Mouse (Mus musculus) heart, postnatal 36 days (tissue): ENCODE results near the gene Tnfaip2. TPM values are rescaled to one million over a fixed set of nuclear protein-coding genes. Genes with fewer than 3 reads are reported as not detected.
A peak's percentile ranks its signal among the peaks of the same experiment; 100 is the strongest.

ENCODE experiments used
- DNase-seq, 2 experiments: peaks; one replicate each; pipeline ENCODE4 v3.0.0; 2021 to 2022
- intact Hi-C: fragments of 180-260 bp; cut with DNase I; formaldehyde crosslinking; loops from one replicate; pipeline ENCODE4 v1.15.1; 2025
- total RNA-seq, 2 experiments: library from RNA; stranded (reverse); gene quantifications; 2 replicates each; pipeline ENCODE4 v1.2.3; 2021

Tnfaip2 gene
- total RNA-seq, 2 experiments from 2014 or later = 32.7 to 38.8 TPM

DNA sequence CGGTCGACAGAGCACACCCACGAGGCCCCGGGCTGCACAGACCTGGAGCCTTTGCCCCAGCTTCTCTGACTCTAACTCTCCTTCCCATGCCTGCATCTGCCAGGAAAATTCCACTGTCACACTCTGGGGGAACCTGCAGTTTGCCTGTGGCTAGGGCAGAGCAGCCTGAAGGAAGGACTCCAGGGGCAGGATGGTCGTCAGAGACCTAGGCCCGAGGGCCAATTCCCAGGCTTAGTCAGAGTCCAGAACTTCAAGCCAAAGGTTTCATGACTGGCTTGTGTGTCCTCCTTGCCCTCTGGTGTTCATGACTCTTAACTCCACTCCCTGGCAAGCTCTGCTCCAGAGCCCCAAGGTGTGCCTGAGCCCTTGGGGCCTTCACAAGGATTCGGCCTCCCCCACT is 25.9 kb downstream of the Tnfaip2 start:
- intact Hi-C loops = no loop called here
- DNase-seq = no peak

DNA sequence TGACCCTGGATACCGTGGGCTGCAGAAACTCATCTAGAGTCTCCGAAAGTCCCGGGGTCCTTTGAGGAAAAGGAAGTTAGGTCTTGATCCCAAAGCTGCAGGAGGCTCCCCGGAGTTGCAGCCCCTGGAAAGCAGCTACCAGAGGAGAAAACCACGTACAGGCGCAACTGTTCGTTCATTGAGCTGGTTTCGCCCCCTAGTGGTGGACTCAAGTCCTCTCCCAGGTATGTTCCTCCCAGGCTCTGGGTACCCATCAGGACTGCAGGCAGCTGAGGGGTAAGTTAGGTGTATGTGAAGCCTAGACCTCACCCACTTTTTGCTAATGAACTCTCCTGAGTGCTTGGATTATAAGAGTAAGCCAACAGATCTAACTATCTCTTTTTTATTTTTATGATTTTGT is 27.2 kb downstream of the Tnfaip2 start:
- DNase-seq = peak; percentile 74 to 75
- intact Hi-C loops = loop anchor here (1.0 kb wide), 1 partner anchor 43 kb away; no protein-coding TSS in a partner anchor

DNA sequence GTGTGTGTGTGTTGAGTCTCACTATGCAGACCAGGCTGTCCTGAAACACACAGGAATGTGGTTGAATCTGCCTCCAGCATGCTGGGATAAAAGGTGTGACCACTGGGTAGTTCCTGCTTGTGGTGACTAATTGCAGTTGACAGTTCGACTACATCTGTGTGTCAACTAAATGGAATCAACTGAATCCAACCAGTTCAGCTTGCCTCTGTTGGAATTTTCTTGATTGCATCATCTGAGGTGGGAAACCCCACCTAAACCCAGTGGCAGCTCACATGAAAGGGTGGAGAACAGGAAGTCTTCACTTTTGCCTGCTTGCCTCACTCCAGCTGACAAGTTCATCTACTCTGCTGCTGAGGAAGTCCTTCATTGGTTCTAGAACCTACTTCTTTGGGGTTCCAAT is 28.9 kb downstream of the Tnfaip2 start:
- intact Hi-C loops = no loop called here
- DNase-seq = no peak

DNA sequence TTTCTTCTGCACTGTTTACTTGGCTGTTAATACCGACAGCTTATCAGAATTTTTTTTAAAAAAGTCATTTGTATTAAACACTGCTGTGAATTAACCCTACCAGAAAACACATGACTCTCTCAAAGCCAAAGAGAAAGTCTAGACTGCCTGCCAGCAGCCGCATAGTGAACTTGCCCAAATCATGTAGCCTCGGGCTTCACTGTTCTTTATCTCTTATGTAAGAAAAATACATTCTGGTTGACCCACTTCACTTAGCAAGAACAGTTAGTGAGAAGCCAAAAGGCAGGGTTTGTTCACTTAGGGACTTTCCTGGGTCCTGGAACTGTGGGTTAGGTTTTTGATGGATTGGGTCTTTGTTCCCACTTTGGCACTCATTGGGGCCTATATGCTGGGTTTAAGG is 29.5 kb downstream of the Tnfaip2 start:
- DNase-seq = no peak
- intact Hi-C loops = no loop called here

DNA sequence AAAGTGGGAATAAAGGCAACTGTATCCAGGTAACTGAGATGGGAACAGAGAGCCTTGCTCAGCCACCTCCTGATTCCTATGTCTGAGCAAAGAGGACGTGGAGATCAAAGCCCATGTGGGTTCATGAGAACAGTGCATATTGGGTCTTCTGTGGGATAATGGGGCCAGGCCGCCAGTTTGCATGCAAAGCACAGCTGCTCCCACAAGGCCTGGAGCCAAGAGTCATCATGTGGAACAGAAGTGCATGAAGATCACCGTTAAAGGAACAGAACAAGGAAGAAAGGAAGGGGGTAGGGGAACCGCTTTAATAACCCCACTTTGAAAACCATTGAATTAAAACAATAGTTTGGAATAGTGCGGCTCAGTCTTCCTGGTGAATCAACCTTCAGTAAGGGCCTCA is 30.6 kb downstream of the Tnfaip2 start:
- no peak for DNase-seq
- intact Hi-C loops = no loop called here

DNA sequence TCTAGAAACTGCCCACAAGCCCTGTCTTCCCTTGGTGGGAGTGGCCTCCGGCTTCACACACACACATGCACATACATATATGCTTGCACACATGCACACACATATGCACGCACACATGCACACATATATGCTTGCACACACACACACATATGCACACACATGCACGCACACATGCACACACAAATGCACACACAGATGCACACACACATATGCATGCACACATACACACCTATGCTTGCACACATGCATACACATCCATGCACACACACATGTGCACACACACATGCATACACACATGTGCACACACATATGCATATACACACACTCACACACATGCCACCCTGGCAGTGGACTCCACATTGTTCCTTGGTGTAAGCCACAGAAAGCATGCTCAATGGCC is 32.1 kb downstream of the Tnfaip2 start:
- intact Hi-C loops = no loop called here
- DNase-seq = no peak

DNA sequence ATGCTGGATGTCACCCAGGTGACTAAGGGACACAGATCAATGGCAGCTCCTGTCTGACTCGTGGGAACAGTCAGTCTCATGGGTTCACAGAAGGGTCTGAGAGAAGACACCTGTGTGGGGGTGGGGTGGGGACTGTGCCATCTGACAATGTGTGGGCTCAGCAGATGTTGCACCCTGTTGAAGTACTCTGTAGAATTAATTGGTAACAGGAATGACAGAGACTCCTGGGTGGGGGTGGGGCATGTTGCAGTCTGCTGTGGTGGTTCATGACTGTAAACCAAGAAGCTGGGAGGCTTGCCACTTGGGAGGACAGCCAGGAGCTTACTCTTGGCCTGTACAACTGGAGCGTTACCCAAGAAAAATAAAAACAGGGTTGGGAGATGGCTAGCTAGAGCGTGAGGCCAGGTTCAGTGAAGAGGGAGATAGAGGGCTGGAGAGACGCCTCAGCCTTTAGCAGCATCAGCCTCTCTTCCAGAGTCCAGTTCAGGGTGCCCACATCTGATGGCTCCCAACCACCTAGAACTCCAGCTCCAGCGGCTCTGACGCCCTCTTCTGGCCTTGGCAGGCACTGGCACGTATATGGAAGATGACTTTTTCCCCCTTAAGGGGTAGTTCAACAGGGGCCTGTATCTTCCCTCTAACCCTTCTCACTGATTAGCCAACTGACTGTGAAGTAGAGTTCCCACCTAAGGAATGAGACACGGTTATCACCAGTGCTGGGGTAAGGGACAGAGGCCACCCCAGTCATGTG is 32.8 kb downstream of the Tnfaip2 start:
- DNase-seq = peak; percentile 83 to 86
- intact Hi-C loops = no loop called here

DNA sequence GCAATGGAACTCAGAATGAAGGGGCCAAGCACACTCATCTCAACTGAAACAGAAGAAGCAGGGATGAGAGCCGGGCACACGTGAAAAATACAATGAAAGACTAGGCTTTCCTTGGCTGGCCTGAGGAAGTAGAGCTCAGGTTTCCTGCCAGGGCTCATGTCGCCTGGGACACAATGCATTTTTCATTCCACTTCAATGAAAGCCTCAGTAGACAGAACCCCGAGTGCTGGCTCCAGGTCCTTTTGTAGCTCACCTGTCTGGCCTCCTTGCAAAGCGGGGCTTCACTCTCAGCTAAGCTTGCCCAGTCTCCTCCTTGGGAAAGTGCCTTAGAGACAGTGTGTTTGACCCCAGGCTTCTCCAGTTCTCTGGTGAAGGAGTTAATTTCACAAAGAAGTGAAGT is 36.7 kb downstream of the Tnfaip2 start:
- no peak for DNase-seq
- intact Hi-C loops = no loop called here

DNA sequence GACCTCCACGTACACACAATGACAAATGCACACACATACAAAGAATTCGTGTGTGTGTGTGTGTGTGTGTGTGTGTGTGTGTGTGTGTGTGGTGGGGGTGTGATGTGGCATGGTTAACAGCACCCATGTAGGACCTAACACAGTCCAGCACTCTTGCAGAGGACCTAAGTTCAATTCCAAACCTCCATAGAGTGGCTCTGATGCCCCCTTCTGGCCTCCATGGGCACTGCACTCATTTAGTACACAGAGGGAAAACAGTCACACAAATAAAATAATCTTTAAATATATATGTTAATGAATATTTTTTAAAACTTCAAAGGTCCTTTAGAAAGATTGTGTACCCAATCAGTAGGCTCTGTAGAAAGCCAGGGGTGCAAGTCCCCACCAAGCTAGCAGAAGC is 37.6 kb downstream of the Tnfaip2 start:
- peak in 1 of 2 experiments; percentile 57 for DNase-seq
- intact Hi-C loops = no loop called here

DNA sequence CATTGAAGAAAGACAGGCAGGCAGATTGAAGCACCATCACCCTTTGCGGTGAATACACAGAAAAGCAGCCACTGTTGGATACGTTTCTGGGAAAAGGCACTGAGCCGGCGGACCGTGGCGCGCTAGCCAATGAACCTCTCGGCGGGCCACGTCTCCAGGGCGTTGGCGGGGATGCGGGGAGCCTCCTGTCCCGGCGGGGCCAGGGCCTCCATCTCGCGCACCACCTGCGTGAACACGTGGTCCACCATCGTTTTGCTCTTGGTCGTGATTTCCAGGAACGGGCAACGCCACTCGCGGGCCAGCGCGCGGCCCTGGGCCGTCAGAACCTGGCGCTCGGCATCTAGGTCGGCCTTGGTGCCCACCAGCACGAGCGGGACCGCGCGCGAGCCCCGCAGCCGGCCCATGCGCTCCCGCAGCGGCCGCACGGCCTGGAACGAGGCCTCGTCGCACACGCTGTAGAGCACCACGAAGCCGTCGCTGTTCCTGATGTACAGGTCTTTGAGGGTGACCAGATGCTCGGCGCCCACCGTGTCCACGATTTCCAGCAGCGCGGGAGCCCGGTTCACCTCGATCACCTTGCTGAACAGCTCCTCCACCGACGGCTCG is 42.9 kb downstream of the Tnfaip2 start:
- intact Hi-C loops = no loop called here
- peak in 1 of 2 experiments; percentile 15 for DNase-seq

DNA sequence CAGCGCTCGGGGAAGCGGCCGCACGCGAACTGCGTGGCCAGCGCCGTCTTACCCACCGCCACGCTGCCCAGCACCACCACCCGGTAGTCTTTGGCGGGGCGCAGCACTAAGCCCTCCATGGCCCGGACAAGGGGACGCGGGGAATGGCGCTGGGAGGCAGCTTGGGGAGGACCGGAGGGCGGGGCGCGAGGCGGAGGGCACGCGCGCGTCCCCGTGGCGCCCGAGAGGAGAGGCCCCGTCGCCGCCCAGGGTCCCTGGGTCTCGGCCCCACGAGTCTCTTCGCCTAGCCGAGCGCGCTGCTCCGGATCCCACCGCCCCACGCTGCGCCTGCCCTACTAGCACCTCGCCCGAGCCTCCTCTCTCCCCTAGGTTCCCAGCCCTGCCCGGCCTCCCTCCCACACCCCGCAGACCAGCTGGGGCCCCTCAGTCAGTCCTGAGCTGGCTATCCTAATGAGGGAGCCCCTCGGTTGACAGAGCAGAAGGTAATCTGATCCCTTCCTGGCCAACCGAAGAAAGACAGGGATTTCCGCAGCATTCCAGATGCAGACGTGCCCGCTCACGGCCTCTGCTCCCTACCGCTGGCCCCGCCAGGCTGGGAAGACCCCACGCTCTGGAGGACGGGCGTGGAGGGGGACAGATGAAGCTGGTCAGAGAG is 43.5 kb downstream of the Tnfaip2 start, which contains the start of gene Gm266:
Gene Gm266 (minus strand): TSS at position 172 of the 655 bp plus-strand sequence.
- intact Hi-C loops = no loop called here
- DNase-seq = peak; percentile 28 to 38

DNA sequence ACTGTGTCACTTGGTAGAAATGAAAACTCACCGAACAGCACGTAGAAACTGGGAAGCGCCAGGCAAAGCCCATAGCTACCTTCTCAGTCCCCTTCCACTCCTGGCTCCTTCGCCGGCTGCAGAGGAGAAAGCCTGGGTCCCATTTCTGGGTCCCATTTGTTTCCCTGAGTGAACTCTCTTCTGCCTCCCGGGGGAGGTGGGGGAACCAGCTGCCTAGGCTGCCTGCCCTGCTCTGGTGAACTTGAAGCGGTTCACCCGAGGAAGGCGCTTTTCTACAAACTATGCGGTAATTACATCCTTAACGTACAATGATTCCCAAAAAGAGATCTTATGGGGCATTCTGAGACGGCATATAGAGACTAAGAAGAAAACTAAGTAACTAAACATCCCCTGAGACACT is 44.2 kb downstream of the Tnfaip2 start:
- DNase-seq = no peak
- intact Hi-C loops = no loop called here

DNA sequence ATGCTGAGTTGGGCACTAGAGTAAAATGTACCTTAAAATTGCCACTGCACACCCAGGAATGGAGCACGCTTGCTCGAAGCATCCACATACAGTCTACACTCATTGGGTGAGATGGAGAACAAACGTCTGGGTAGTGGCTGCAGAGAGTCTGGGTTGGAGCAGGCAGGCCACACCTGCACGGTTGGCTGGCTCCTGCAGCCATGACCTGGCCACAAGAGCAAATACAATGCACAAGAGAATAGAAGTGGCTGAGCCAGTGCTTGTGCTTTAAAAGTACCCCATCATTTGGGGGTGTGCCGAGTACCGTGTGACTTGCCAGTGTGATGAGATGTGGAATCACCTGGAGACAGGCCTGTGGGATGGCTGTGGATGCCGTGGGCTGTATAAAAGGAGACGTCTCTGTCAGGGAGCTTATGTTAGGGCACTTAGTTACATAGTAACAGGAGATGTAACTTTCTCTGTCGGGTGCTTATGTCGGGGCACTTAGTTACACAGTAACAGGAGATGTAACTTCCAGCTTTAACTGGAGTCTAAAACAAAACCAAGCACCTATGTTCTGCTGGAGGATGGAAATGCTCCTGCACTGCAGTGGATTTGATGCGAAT is 47.1 kb downstream of the Tnfaip2 start:
- intact Hi-C loops = no loop called here
- no peak for DNase-seq

DNA sequence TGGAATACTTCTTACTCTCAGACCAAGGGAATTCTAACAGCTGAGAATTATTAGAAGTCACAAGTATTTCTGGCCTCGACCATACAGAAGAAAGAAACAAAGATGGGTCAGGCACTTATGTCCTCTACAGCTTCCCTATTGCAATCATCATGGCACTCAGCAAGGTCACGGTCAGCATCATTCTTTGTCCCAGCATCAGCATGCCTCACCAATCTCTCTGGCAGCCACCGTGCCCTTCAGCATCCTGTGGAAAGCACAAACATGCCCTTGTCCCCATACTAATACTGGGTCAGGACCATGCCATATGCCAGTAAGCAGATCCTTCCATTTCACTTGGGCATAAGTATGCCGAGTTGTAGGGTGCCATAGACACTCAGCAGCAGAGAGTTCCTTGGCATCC is 52.7 kb downstream of the Tnfaip2 start:
- intact Hi-C loops = no loop called here
- no peak for DNase-seq

DNA sequence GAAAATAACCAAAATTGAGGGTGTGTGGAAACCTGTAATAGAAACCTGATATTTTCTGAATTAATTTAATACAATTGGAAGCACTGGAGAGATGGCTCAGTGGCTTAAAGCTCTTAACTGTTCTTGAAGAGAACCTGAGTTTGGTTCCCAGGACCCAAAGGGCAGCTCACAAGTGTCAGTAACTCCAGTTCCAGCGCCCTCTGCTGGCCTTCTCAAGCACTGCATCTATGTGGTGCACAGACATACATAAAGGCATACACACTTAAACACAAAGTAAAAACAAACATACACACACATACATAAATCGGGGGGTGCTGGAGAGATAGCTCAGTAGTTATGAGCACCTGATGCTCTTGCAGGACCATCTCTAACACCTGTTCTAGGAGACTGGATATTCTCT is 54.8 kb downstream of the Tnfaip2 start:
- intact Hi-C loops = no loop called here
- no peak for DNase-seq

DNA sequence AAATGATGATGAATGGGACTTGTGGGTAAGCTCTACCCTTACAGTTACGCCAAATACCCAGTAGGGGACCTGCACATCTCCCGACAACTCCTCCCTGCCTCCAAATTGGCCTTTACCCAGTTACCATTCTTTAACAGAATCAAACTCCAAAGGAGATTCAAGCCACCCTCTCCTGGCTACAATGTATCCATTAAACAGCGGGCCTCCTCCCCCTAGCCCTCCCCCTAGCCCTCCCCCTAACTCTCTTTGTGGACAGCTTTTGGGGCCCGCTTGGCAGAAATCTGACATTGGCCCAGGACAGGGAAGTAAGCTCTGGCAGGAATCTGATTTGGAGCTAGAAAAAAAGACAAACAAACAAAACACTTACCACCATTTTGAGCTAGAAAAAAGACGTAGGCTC is 57.3 kb downstream of the Tnfaip2 start:
- intact Hi-C loops = no loop called here
- DNase-seq = no peak

DNA sequence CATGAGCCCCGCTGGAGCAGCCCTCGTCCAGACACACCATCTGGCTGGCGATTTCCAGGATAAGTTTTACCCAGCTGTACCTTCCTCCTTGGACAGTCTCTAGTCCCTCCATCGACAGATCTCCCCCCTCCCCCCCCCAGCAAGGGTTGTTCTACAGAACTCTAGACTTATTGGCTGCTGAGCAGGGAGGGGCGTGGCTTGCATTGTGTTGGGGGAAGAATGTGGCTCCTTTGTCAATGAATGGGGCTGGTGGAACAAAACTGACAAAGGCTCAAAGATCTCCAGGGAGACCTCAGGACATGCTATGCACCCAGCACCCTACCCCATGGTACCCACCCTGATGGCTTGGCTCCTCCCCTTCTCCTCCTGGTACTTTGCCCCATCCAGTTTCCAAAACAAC is 58.5 kb downstream of the Tnfaip2 start:
- no peak for DNase-seq
- intact Hi-C loops = no loop called here

DNA sequence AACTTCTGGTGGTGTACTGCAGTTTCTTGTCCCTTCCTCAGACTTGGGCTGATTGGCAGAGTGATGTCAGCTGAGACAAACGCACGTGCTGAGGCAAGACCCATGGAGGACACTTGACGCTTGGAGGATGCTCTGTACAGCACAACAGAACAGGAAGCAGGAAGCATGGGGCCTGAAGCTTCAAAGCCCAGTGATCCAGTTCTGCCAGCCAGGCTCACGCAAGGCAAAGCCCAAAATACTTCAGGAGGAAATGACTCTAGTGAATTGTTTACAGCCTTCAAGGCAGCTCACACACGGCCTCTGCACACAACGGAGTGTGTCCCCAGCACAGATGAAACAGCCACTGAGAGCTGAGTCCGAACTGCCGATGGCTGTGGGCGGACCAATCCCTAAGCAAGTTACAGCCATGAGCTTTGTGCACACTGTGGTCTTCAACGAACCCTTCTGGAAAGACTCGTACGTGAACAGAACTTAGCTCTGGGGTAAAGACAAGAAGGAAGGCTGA is 60.8 kb downstream of the Tnfaip2 start:
- no peak for DNase-seq
- intact Hi-C loops = no loop called here

DNA sequence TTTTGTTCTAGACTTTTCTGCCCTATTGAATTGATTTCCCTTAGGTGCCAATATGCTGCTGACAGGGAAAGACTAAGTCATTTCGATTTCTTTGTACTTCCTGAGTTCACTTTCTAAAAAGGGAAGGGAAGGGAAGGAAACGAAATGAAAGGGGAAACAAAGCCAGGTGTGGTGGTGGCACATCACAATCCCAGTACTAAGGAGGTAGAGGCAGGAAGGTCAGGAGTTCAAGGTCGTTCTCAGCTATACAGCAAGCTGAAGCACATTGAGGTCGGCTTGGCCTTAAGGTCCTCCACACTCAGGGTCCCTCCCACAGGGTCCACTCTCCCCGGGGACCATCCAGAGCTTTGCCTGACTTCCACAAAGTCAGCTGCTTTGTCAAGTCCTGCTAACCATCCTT is 61.3 kb downstream of the Tnfaip2 start:
- intact Hi-C loops = no loop called here
- no peak for DNase-seq
